Mouse (Mus musculus) liver, adult 2 months (tissue): Measurements from ENCODE around the gene Bach2.

Experiments used
- CTCF ChIP-seq: fragments of 200-500 bp; IDR thresholded peaks from 2 replicates; pipeline ENCODE4 v1.5.1; 2011; ENCODE audit warnings: low read depth, low read length, control low read depth
- POLR2A ChIP-seq: fragments of 200-500 bp; IDR thresholded peaks from 2 replicates; pipeline ENCODE4 v1.6.1; 2011; ENCODE audit warnings: low read length, control low read depth; ENCODE audit not compliant: insufficient read depth; ENCODE audit errors: extremely low read depth

DNA sequence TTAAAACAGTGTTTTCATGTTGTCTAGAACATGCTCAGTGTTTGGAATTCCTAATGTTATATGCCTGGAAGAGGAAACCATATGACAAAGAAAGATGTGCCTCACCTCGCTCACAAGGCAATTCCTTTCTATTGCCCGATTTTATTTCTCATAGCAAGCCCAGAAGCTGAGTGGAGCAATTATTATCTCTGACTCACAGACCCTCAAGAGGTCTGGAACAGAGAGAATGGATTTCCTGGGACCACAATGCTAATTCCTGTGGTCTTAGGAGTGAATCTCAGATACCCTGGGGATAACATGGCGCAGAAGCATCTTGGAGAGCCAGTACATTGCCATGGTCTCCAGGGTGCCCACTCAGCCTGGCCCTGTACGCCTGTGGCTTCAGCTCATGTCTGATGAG is 330.4 kb downstream of the Bach2 start:
- no peak for TF ChIP-seq CTCF
- TF ChIP-seq POLR2A, result no peak
